Mouse (Mus musculus) fibroblast of lung, adult 2 months (primary cell): Measurements from ENCODE around the gene Stk32c.

Source experiments
- DNase-seq: peaks from one replicate; pipeline ENCODE4 v3.0.0-alpha.2; 2011; ENCODE audit warnings: low read depth

Stk32c gene

GRCm38 (mm10) chr7:139191619-139192018 is 21.5 kb downstream of the Stk32c start:
- no peak for DNase-seq

GRCm38 (mm10) chr7:139190616-139191015 is 22.5 kb downstream of the Stk32c start:
- no peak for DNase-seq

- DNase-seq, result no peak
Observed at GRCm38 (mm10) chr7:139188634-139189207, 24.4 kb downstream of the Stk32c start.

- no peak for DNase-seq
Observed at GRCm38 (mm10) chr7:139187771-139188633, 25.1 kb downstream of the Stk32c start.

GRCm38 (mm10) chr7:139187277-139187676 is 25.8 kb downstream of the Stk32c start:
- DNase-seq, result no peak

- DNase-seq, result no peak
Observed at GRCm38 (mm10) chr7:139186436-139186835, 26.7 kb downstream of the Stk32c start.

GRCm38 (mm10) chr7:139185971-139186370 is 27.1 kb downstream of the Stk32c start:
- no peak for DNase-seq

GRCm38 (mm10) chr7:139184846-139185245 is 28.3 kb downstream of the Stk32c start:
- DNase-seq, result no peak

GRCm38 (mm10) chr7:139184396-139184795 is 28.7 kb downstream of the Stk32c start:
- no peak for DNase-seq

GRCm38 (mm10) chr7:139180058-139180457 is 33.0 kb downstream of the Stk32c start:
- no peak for DNase-seq

- DNase-seq, result no peak
Observed at GRCm38 (mm10) chr7:139179299-139179698, 33.8 kb downstream of the Stk32c start.

- DNase-seq, result no peak
Observed at GRCm38 (mm10) chr7:139169143-139169542, 44.0 kb downstream of the Stk32c start.

GRCm38 (mm10) chr7:139164410-139164809 is 48.7 kb downstream of the Stk32c start:
- DNase-seq, result no peak

- DNase-seq, result no peak
Observed at GRCm38 (mm10) chr7:139158956-139159355, 54.2 kb downstream of the Stk32c start.

- DNase-seq, result no peak
Observed at GRCm38 (mm10) chr7:139158549-139158948, 54.6 kb downstream of the Stk32c start.

- DNase-seq, result no peak
Observed at GRCm38 (mm10) chr7:139157541-139157940, 55.6 kb downstream of the Stk32c start.

GRCm38 (mm10) chr7:139156341-139157058 is 56.6 kb downstream of the Stk32c start:
- peak; percentile 22 for DNase-seq

- DNase-seq, result peak; percentile 17
Observed at GRCm38 (mm10) chr7:139152927-139153326, 60.2 kb downstream of the Stk32c start.

- no peak for DNase-seq
Observed at GRCm38 (mm10) chr7:139151116-139151515, 62.0 kb downstream of the Stk32c start.

- no peak for DNase-seq
Observed at GRCm38 (mm10) chr7:139149373-139149772, 63.7 kb downstream of the Stk32c start.

- DNase-seq, result no peak
Observed at GRCm38 (mm10) chr7:139147360-139147759, 65.7 kb downstream of the Stk32c start.

GRCm38 (mm10) chr7:139145891-139146290 is 67.2 kb downstream of the Stk32c start:
- no peak for DNase-seq

- no peak for DNase-seq
Observed at GRCm38 (mm10) chr7:139143785-139144184, 69.3 kb downstream of the Stk32c start.
